In the genomic region with DNA sequence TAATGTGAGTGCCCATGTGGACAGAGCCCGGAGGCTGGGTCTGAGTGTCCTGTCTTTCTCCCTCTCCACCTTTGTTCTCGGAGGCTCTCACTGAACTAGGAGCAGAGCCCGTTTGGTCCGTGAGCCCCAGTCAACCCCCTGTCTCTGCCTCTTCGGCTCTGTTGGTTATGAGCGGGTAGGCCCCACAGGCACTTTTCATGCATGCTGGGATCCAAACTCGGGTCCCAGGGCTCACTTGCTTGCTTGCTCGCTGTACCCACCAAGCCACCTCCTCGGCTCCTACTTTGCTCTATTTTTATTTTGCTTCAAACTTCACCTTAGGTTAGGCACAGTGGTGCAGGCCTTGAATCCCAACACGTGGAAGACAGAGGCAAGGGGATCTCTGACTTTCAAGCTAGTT, we compare ENCODE assay signal across 27 mouse cellular contexts. TPM values are rescaled to one million over a fixed set of nuclear protein-coding genes. Genes with fewer than 3 reads are reported as not detected.
"Had no signal": no experiment of that assay in that cellular context is flagged by ENCODE, and none has a peak within 500 bp of the region (broad histone marks: within the 10 kb centered on the region; RNA-seq: fewer than 3 reads in every experiment).

No protein-coding gene starts in this region.

- H3K4me3 ChIP-seq: gastrocnemius, adult 2 months; heart, adult 2 months; heart, embryonic 13.5 days; heart, embryonic 15.5 days; hindbrain, embryonic 10.5 days; hindbrain, embryonic 12.5 days; intestine, embryonic 15.5 days; kidney, embryonic 15.5 days; left cerebral cortex, adult 2 months; limb, embryonic 10.5 days; limb, embryonic 12.5 days had no signal

- H3K9ac ChIP-seq: forebrain, postnatal 0 days; heart, embryonic 13.5 days; heart, embryonic 15.5 days; hindbrain, embryonic 12.5 days; hindbrain, embryonic 14.5 days; intestine, embryonic 15.5 days; kidney, embryonic 15.5 days; limb, embryonic 12.5 days had no signal

- H3K36me3 ChIP-seq: heart, embryonic 15.5 days had no signal

- H3K4me2 ChIP-seq: heart, embryonic 11.5 days; heart, embryonic 13.5 days; heart, embryonic 15.5 days; hindbrain, embryonic 12.5 days; hindbrain, embryonic 14.5 days; intestine, embryonic 15.5 days; kidney, embryonic 15.5 days; limb, embryonic 12.5 days had no signal

- H3K9me3 ChIP-seq: heart, embryonic 13.5 days; heart, embryonic 15.5 days; hindbrain, embryonic 10.5 days; hindbrain, embryonic 12.5 days; intestine, embryonic 15.5 days; kidney, embryonic 15.5 days; limb, embryonic 10.5 days; limb, embryonic 12.5 days had no signal

- H3K27ac ChIP-seq: gastrocnemius, adult 2 months; heart, adult 2 months; heart, embryonic 13.5 days; heart, embryonic 15.5 days; hindbrain, embryonic 10.5 days; hindbrain, embryonic 12.5 days; hindbrain, embryonic 14.5 days; intestine, embryonic 15.5 days; kidney, embryonic 15.5 days; kidney, postnatal 0 days; left cerebral cortex, adult 2 months; limb, embryonic 10.5 days; limb, embryonic 12.5 days had no signal

- DNase-seq: forebrain, postnatal 0 days; gastrocnemius, adult 2 months; gastrocnemius, postnatal 10 days; gastrocnemius, postnatal 25 days; heart, adult 2 months; heart, postnatal 14 days; heart, postnatal 4 days; kidney, adult 18-20 months; kidney, adult 8-10 months; kidney, postnatal 14 days; kidney, postnatal 36 days; liver had no signal

- ATAC-seq: forebrain, postnatal 0 days; hindbrain, embryonic 16.5 days; inflammation-experienced regulatory T-cells, adult 6 months; intestine, embryonic 15.5 days; intestine, postnatal 0 days had no signal

RNA-seq across cellular contexts. Expression of a gene that starts 8.5 kb away (rescaled TPM):
- polyA plus RNA-seq: inflammation-experienced regulatory T-cells, adult 6 months had no signal
